20 mouse cellular contexts compared by ENCODE assay signal in genomic region chr8:81856608-81857007, GRCm38 (mm10).
DNase-seq lines count a peak whose midpoint lies in the region; ATAC-seq lines count a peak whose summit lies in the region.
"Had no signal": no experiment of that assay in that cellular context is flagged by ENCODE, and none has a peak within 500 bp of the region (broad histone marks: within the 10 kb centered on the region; RNA-seq: fewer than 3 reads in every experiment).

No protein-coding gene starts in this region.

- H3K4me3 ChIP-seq in kidney, embryonic 14.5 days (ENCODE audit: low read length): no peak overlapping the region
- peak overlapping the region; percentile 36 to 42 for H3K4me3 ChIP-seq in heart, embryonic 14.5 days (ENCODE audit: control insufficient read depth in 1 of 2, insufficient read depth in 1 of 2, low read depth in 1 of 2, low read length in 2 of 2)
- H3K4me3 ChIP-seq: forebrain, embryonic 15.5 days; hindbrain, embryonic 12.5 days; limb, embryonic 12.5 days; liver, embryonic 13.5 days; midbrain, embryonic 15.5 days had no signal

- H3K27me3 ChIP-seq in kidney, embryonic 14.5 days (ENCODE audit: control insufficient read depth, insufficient read depth, low read length): no peaks in the 10 kb centered on the region
- H3K27me3 ChIP-seq in heart, embryonic 14.5 days (ENCODE audit: control insufficient read depth, insufficient read depth, low read length): no peaks in the 10 kb centered on the region
- H3K27me3 ChIP-seq: forebrain, embryonic 15.5 days; hindbrain, embryonic 12.5 days; limb, embryonic 12.5 days; liver, embryonic 13.5 days; midbrain, embryonic 15.5 days had no signal

- no peak overlapping the region for H3K27ac ChIP-seq in kidney, embryonic 14.5 days (ENCODE audit: low read depth, low read length)
- peak overlapping the region; percentile 79 to 83 for H3K27ac ChIP-seq in heart, embryonic 14.5 days (replicated peaks in 1 of 2; ENCODE audit: control insufficient read depth in 1 of 2, insufficient read depth in 1 of 2, low read depth in 2 of 2, low read length in 2 of 2)
- H3K27ac ChIP-seq: forebrain, embryonic 15.5 days; hindbrain, embryonic 12.5 days; limb, embryonic 12.5 days; liver, embryonic 13.5 days; midbrain, embryonic 15.5 days; stomach, postnatal 0 days had no signal

- peak; percentile 84 for DNase-seq in heart, adult 11 months
- DNase-seq in heart, postnatal 10 days: no peak
- DNase-seq in kidney, adult 9 months: peak; percentile 42
- DNase-seq in kidney, postnatal 25 days: peak; percentile 27 to 40
- DNase-seq in gastrocnemius, postnatal 10 days: no peak
- DNase-seq in spleen, postnatal 36 days (ENCODE audit: low spot score in 2 of 2): no peak
- DNase-seq: cerebellum, postnatal 25 days; embryo, embryonic 11 days; liver, embryonic 13.5 days; lung, embryonic 14.5 days; lung, postnatal 36 days; right cerebral cortex, postnatal 25 days; thymus, postnatal 14 days had no signal

- H3K9me3 ChIP-seq in kidney, embryonic 14.5 days (ENCODE audit: control insufficient read depth, low read length): no peaks in the 10 kb centered on the region
- no peaks in the 10 kb centered on the region for H3K9me3 ChIP-seq in heart, embryonic 14.5 days (ENCODE audit: control insufficient read depth, low read length)
- H3K9me3 ChIP-seq: forebrain, embryonic 15.5 days; hindbrain, embryonic 12.5 days; limb, embryonic 12.5 days; liver, embryonic 13.5 days; midbrain, embryonic 15.5 days had no signal

- H3K4me2 ChIP-seq in kidney, embryonic 14.5 days (replicated peaks; ENCODE audit: low read depth, low read length): no peak overlapping the region
- peak overlapping the region; percentile 60 for H3K4me2 ChIP-seq in heart, embryonic 14.5 days (ENCODE audit: low read length)
- H3K4me2 ChIP-seq: forebrain, embryonic 15.5 days; hindbrain, embryonic 12.5 days; limb, embryonic 12.5 days; liver, embryonic 13.5 days; lung, embryonic 14.5 days; midbrain, embryonic 15.5 days had no signal

- H3K36me3 ChIP-seq in kidney, embryonic 14.5 days (ENCODE audit: control insufficient read depth, insufficient read depth, low read length): no peaks in the 10 kb centered on the region
- H3K36me3 ChIP-seq in heart, embryonic 14.5 days (ENCODE audit: control insufficient read depth, insufficient read depth, low read length): no peaks in the 10 kb centered on the region
- H3K36me3 ChIP-seq: forebrain, embryonic 15.5 days; hindbrain, embryonic 12.5 days; limb, embryonic 12.5 days; liver, embryonic 13.5 days; midbrain, embryonic 15.5 days had no signal

- 40% methylated on average over 6 of the region's 6 CpGs for WGBS in kidney, embryonic 14.5 days
- 33% methylated on average over 6 of the region's 6 CpGs for WGBS in heart, embryonic 14.5 days

- no peak for ATAC-seq in kidney, embryonic 14.5 days (ENCODE audit: low FRiP score, low TSS enrichment)
- ATAC-seq in heart, embryonic 14.5 days (ENCODE audit: insufficient number of reproducible peaks, insufficient read depth, low FRiP score, low read depth): no peak
- ATAC-seq: forebrain, embryonic 15.5 days; midbrain, embryonic 15.5 days had no signal

- no peaks in the 10 kb centered on the region for H3K4me1 ChIP-seq in kidney, embryonic 14.5 days (ENCODE audit: control insufficient read depth, insufficient read depth, low read length)
- H3K4me1 ChIP-seq in heart, embryonic 14.5 days (ENCODE audit: control insufficient read depth in 2 of 2, insufficient read depth in 2 of 2, low read length in 2 of 2): peaks cover 10 to 25% of the 10 kb centered on the region in 2 experiments
- H3K4me1 ChIP-seq: forebrain, embryonic 15.5 days; hindbrain, embryonic 12.5 days; liver, embryonic 13.5 days; midbrain, embryonic 15.5 days had no signal

- intact Hi-C loops in heart, postnatal 10 days (cut with DNase I): no loop called here

- no peak overlapping the region for H3K9ac ChIP-seq in kidney, embryonic 14.5 days (ENCODE audit: low read depth, low read length)
- H3K9ac ChIP-seq in heart, embryonic 14.5 days (ENCODE audit: low read length): peak overlapping the region; percentile 62
- H3K9ac ChIP-seq: forebrain, embryonic 15.5 days; hindbrain, embryonic 12.5 days; limb, embryonic 12.5 days; liver, embryonic 13.5 days; lung, embryonic 14.5 days; midbrain, embryonic 15.5 days had no signal

Comparison
In these comparisons a context has a peak if more than half of its experiments do, and no peak if none do; other contexts are left out.
1. DNase-seq: peak in heart, adult 11 months (single experiment), kidney, adult 9 months (single experiment) and kidney, postnatal 25 days (2 of 2); none in heart, postnatal 10 days (0 of 2), gastrocnemius, postnatal 10 days (single experiment) and spleen, postnatal 36 days (0 of 2).